Mouse (Mus musculus) thymus, postnatal 36 days (tissue): Measurements from ENCODE around the gene Klf16.
"Not testable (repeated sequence)": the region's sequence is repeated elsewhere in the genome, so short reads cannot be mapped to it uniquely, and the experiment has no call there.

Source experiments
- DNase-seq, 2 experiments: peaks; one replicate each; pipeline ENCODE4 v3.0.0; 2022; ENCODE audit warnings: mixed read lengths in 2 of 2

Klf16 gene

DNA sequence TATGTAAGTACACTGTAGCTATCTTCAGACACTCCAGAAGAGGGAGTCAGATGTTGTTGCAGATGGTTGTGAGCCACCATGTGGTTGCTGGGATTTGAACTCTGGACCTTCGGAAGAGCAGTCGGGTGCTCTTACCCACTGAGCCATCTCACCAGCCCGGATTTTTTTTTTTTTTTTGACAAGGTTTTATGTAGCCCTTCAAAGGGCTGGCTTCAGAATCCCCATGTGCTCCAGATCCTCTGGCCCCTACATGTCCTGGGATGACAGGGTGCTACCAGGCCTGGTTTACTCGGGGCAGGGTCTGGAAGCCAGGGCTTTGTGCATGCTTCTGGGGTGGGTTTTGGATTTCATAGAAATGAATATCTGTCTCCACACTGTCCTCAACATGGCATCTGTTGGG is 28.6 kb upstream of the Klf16 start, which contains the start of gene Gm49322:
Gm49322 (plus strand) TSS at position 301 of the 400 bp plus-strand sequence.
- not testable (repeated sequence) for DNase-seq

DNA sequence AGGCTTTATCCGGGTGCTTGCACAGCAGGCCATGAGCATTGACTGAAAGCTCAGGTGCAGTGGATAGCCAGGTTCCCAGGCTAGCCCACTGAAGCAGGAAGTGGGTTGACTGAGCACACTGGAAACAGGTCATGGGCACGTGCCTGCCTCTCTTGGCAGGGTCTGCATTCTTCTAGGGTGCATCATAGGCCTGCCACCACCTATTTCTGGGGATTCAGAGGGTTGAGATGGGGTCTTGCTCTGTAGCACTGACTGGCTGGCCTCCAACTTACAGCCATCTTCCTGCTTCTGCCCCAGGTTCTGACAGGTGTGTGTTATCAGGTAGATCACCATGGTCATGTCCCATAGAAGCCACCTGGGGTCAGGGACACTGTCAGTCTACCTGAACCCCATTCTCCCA is 27.9 kb upstream of the Klf16 start:
- DNase-seq, result no peak

DNA sequence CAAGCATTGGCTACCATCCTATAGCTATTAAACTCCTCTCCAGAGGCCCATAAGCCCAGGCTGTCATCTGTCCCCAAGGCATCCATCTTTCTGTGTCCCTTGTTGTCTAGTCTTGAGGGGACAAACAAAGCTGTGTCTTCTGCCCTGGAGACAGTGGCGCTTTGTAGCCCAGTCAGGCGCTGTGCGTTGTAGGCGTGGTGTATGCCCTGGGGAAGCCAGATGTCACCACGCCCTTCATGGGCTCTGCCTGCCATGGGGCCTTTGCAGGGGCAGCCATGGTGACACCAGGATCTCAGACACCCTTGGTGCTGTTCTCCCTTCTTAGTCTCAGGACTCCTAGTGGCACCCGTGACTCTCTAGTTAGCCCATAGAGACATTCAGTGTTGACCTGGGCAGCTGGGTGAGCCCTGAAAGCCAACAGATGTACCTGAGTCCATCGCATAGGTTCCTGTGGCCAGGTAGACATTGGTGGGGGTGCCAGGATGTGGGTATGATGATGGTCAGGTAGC is 26.9 kb upstream of the Klf16 start:
- DNase-seq, result peak in 1 of 2 experiments; percentile 55

DNA sequence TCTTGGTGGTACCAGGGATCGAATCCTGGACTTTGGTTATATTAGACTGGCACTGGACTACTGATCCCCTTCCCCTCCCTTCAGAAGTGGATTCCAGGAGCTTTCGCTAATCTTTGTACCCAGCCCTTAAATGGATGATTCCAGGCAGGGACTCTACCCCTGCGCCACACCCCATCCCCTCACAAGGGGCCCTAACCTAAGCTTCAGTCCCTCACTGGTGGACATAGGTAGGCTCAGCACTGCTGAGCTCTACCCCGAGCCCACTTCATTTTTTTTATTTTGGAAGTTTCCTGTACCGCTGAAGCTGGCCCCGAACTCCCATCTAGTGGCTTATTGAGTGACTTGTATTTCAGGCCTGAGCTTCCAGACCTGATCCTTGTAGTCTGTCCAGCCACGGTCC is 26.2 kb upstream of the Klf16 start:
- DNase-seq, result peak in 1 of 2 experiments; percentile 34

DNA sequence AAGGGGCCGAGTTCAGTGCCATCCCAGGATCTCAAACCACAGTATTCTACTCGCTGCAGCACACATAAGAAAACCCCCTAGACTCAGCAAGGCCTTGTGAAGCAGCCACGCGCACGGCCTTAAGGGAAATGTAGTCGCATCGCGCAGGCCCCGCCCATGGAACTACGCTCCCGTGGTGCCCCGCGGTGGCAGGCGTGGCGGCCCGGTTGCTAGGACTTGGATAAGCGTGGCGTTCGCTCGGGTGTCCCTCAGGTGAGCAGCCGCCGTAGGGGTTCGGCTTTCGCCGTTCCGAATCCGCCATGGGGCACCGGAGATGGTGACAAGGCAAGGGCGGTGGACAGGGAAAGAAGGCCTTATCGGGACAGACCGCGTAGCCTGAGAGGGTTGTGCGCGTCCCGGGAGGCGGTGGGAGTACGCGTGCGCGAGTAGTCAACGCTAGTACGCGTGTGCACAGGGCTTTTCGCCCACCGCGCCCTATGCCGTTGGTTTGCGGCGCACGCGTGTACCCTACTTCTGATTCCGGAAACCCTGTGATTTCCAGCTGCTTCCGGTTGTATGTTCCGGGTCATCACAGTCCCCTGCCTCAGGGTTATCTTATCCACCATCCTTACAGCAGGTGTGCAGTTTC is 25.7 kb upstream of the Klf16 start, which contains the start of the genes Scamp4 and Adat3:
Scamp4 (plus strand) TSS at position 175 of the 628 bp plus-strand sequence.
Adat3 (plus strand) TSS at position 183 of the 628 bp plus-strand sequence.
- peak; percentile 95 to 96 for DNase-seq

DNA sequence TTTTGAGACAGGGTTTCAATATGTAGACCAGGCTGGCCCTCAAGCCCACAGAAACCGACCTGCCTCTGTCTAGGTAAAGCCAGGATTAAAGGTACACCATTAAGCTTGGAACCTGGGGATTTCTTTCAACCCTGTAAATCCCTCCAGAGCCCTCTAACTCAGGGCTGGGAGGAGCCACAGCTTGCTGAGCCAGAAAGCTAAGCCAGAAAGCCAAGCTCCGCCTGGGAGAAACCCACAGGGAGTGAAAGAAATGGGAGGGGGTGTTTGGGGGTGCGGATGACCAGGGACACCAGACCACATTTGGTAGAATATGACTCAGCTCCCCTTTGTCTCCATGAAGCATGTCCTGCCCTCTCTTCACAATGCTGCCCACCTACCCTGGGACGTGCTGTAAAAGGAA is 19.2 kb upstream of the Klf16 start:
- DNase-seq, result no peak

DNA sequence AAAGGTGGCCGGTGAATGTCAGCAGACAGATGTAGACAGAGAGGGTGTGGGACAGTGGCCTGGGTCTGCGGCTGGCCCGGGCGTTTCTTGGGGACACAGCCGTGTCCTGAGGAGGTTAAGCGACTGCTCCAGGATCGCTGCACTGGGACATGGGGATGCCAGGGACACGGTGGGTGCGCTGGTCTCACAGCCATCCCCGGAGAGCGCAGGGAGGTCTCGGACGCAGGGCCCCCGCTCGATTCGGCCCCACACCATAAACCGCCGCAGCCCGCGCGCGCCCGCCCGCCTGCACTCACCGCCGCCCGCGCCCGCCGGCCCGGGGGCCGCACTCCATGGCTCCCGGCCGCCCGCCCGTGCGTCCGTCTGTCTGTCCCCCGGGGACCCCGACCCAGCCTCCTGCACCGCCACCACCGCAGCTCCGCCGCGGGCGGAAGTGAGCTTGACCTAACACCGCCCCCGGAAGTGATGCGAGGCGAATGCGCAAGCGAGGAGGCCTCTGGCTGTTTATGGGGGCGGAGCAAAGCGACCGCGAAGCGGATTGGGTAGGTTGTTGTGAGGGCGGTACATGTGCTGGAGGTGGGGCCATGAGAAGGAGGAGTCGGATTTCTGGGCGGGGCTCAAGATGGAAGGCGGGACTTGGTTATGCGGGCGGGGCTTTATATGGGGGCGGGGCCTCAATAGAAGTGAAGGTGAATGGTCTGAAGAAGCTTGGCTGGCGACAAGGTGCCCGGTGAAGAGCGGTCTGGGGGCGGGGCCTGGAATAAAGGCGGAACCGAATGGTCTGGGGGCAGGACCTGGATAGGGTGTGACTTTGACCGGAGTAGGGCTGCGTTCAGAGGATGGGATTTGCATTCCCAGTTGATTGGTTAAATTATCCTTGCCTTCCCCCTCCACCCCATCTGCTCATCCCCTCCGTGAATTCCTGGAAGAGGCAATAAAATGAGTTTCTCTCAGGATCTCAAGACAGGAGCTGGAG is 13.0 kb upstream of the Klf16 start, which contains the start of gene Abhd17a:
Abhd17a (minus strand) TSS at position 463 of the 976 bp plus-strand sequence.
- peak; percentile 92 to 95 for DNase-seq

DNA sequence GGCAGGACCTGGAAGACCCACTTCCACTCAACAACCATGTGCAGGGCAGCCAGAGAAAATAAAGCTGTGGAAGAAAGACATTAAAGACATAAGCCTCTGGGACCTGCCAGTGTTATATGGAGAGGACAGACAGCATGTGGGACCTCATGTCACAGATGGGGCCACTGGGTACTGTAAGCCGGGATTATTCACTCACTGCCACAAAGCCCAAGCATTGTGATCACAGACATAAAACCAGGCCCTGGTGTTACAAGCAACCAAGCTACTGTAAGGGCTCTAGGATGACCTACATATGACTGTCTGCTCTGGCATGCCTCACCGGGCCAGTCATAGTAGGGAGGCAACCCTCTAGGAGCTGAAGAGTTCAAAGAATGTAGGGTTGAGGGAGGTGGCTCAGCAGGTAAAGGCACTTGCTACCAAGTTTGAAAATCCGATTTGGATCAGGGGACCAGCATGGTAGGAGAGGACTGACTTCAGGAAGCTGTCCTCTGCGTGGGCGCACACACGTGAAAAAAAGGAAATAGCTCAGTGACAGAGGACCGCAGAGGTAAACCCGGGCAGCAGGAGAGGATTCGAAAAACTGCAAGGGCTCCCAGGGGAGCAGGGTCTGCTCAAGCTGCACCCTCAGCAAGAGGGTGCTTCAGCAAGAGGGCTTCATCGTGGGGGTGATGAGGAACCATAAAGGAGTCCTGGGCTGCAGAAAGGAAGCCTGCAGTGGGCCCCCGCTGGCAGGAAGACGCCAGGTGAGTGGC is 12.2 kb upstream of the Klf16 start:
- peak in 1 of 2 experiments; percentile 37 for DNase-seq

DNA sequence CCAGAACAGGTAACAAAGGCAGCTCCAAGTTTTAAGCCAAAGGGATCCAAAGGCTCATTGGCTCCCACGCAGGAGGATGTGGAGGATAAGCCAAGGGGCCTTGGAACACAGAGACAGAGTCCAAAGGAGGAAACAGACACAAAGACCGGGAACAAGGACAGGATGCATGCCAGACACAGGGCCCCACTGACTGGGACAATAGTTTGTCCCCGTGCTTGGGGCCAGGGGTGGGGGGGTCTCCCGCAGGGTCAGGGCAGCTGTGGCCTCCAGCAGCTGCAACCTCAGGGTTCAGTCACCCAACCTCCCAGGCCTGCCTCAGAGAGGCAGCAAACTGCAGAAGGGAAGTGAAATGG is 10.2 kb upstream of the Klf16 start:
- DNase-seq, result no peak

DNA sequence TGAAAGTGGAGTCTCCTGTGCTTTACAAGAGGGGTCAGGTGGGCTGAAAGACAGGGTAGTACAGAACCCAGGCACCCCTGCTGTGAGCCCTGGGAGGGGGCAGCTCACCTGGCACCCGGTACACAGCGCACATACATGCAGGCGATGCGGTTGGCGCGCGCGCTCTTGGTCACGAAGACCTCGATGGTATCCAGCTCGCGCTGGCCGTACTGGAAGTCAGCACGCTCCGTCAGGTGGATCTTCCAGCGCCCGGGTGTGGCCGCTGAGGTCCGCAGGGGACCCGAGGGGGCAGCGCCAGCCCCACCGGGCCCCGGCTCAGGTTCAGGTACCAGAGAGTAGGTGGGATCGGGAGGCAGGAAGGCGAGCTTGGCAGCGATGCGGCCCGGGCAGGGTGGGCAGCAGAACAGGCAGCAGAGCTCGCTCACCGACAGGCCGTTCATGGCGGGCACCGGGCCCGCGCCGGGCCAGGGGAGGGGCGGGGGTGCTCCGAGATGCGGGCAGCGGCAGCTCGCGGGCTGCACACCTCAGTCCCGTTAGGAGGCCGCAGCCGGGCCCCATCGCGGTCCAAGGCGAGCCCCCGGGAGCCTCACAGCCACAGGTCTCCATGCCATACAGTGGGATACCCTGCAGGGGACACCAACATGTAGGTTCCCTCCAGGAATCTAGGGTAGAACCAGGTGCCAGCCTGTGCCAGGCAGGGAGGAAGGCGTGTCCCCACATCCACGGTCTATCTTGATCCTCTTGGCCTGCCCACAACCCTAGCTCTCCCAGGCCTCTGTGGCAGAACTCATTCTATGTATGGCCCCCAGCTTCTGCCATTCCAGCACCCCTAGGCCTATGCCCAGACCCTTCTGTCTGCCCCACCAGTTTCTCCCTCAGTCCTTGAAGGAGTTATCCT is 9.5 kb upstream of the Klf16 start:
- no peak for DNase-seq

DNA sequence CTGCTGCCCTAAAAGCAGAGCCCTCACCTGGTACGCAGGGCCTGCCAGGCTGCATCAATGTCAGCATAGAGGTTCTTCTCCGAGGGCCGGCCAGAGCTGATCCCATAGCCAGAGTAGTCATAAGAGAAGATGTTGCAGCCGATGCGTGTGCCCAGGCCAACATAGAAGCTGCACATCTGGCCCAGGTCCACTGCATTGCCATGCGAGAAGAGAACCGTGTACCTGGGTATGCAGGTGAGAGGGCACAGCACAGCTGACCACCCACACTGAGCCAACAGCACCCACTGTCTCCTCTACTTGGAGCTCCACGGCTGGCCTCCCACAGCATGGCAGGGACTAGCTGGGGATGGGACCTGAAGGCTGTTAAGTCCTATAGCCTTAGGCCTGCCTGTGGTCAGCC is 8.5 kb upstream of the Klf16 start:
- DNase-seq, result no peak

DNA sequence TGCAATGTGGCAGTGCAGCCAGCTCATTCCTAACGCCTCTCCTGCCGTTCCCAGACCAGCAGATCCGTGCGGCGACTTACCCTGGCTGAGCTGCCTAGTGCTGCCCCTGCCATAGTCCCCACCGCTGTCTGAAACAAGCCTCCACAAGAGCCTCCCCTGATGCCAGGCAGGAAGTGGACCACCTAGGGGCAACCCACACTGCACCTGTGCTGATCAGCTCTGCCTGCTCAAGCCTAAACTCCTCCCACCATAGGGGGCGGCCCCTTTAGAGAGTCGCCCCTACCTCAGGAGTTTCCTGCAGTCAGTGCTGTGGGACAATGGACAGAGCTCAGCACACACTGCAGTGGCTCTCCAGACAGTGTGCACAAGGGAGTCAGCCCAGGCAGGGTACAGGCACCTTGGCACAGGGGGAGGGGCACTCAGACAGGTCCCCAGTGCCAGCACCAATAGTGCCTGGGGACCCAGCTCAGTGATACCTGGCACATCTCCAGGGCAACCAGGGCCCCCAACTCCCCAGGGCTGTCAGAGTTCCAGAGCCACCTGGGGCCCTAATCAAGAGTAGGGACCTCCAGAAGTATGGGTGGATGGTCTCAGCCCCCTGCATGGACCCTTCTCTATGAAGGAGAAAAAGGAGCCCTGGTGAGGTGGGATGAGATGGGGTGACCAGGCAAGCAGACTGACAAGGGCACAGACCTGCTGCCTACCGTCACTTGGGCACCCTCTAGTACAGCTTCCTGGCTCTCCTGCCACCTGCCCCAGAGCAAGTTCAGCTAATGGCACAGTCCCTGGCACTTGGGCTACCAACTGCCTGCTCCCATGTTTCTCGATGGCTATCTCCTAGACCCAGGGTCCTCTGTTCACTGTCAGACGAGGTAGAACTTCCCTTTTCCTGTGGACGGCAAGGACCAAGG is 7.8 kb upstream of the Klf16 start:
- peak; percentile 47 to 73 for DNase-seq

DNA sequence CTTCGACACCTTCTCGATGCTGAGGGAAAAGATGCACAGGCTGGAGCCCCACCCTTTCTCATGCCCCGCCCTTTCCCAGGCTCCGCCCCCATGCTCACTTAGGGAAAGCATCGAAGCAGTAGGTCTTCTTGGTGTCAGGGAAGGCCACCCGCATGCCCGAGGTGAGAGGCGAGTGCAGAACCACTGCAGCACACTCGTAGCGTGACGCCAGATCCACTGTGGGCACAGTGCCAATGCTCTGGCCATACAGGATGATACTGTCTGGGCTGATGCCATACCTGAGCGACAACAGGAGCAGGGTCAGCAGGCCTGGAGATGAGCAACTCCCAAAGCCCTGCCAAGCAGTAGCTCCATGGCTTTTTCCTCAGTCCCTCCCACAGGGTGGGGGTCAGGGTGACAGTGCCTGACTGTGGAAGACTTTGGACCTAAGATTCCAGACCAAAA is 6.9 kb upstream of the Klf16 start:
- no peak for DNase-seq

DNA sequence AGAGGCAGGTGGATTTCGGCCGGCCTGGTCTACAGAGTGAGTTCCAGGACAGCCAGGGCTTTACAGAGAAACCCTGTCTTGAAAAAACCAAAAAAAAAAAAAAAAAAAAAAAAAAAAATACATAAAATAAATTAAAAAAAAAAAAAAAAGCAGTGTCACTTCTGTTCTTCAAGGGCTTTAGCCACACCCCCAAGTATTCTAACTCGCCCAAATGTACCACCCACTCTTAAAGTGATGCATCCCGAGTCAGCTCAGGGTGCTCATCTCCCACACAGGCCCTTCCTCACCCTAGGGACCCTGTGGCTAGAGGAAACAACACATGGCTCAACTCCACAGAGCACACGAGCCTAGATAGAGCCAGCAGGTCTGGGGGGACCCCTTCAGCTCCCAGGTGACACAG is 5.9 kb upstream of the Klf16 start:
- no peak for DNase-seq

DNA sequence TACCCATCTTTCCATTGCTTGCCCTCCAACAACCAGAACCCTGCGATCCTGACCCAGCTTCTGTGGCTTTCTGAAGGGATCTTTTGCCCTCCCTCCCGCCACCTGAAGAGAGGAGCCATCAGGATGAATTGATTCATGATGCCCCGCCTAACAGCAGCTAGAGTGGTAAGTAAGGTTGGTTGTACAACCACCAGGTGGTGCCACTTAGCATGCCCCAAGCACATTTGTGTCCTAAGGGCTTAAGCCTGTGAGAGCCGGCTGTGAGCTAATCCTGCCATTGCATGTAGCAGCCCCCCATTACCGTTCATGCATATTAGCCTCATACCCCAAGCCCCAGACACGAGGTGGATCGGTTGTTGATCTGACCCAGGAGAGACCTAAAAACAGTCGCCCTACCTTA is 1.8 kb upstream of the Klf16 start:
- peak; percentile 71 to 76 for DNase-seq

DNA sequence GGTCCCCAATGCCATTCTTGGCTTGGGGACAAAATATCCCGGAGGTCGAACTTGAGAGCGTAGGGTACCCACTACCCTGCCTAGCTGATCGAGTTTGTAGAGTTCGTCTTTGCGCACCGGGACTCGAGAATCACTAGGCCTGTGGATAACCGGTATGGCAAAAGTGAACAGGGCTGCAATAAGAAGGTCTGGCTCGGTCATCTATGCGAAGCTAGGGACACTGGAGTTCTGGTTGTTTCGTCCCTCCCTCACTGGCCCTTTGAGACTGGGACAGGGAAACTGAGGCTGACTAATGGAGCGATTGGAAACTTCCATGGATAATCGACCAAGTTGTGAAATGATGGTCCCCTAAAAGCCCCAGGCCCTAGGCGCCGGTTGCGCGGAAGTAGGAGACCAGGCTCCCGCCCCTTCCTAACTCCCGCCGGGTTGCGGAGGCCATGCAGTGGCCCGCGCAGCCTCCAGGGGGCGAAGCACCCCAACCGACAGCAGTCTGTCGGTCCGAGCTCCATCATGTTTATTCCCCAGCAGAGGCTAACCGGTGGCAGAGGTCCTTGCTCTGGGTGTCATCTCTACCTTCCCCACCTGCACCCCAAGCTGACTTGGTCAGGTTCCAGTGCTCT is 1.1 kb upstream of the Klf16 start:
- peak; percentile 88 to 89 for DNase-seq

DNA sequence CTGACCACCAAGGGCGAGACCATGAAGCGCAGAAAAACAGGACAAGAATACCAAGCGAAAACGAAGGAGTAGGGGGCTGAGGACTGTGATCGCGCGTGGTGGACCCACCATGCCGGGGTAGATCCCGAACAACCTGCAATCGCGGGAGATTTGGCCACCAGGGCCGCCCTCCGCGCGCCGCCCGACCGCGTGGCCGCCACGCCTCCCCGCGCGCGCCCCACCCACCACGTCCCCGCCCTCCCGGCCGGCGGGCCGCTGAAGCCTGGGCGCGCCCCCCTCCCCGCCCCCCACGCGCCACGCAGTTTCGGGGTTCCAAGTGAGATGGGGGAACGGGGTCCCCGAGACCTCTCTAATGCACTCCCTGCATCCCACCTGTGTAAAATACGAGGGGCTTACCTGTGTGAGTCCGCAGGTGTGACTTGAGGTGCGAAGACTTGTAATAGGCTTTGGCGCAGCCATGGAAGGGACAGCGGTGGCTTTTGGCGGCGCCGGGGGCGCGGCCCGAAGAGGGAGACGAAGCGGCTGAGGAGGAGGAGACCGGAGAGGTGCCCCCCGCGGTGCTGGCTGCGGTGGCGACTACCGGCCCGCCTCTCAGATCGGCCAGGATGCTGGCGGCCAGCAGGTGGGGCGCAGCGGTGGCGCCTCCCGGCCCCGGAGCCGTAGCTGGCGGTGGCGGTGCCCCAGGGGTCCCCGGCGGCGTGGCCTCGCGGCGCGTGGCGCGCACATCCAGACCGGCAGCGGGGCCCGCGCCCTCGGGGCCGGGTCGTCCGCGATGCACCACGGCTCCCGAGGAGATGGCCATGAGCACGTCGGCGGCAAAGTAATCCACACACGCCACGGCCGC is 548 bp downstream of the Klf16 start:
- peak; percentile 55 to 75 for DNase-seq

DNA sequence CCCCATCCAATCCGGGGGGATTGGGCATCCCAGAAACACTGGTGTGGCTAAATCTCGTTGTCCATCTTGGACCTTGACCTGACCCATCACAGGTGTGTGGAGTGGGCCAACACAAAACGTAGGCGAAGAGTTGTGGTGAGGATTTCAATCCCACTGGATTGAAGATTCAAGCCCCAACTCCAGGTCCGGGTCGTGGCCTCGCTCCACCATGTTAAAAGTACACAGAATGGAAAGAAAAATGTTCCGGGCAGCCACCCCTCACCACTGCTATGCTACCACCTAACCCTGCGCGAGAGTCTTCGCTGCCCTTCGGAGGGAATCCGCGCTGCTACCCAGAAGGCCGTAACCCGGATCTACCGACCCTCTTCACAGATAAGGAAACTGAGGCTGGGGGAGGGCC is 1.2 kb downstream of the Klf16 start:
- DNase-seq, result no peak

DNA sequence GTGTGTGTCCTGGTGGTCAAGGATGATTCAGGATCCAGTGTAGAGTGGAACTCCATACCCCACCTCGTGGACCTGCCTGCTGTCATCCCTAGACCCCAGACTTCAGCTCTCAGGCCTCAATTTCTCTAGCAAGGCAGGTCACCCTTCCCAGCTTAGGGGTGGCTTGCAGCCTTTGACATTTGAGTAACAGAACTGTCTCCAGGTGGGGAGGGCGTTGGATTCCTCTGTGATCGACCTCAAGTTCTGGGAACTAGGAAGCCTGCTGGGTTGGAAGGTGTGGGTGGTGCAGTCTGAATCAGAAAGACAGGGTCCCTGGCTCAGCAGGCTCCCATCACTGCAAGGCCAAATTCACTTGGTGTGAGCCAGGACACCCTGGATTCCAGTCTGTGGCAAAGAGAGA is 2.2 kb downstream of the Klf16 start:
- DNase-seq, result no peak
